Mouse (Mus musculus) adrenal gland, adult 8-10 months (tissue): ENCODE data around the gene Pitpnc1. TPM values are rescaled to one million over a fixed set of nuclear protein-coding genes. Genes with fewer than 3 reads are reported as not detected.

ENCODE experiments used
- DNase-seq: peaks from one replicate; pipeline ENCODE4 v3.0.0; 2022
- total RNA-seq, 4 experiments: library from RNA; stranded (reverse); gene quantifications; 2 replicates each; pipeline ENCODE4 v1.2.4; 2022

Pitpnc1 gene
- total RNA-seq, 4 experiments from 2014 or later = 9.5 to 13.2 (median 12.1) TPM

GRCm38 (mm10) chr11:107323173-107323572 lies 147.3 kb downstream of the Pitpnc1 start:
- no peak for DNase-seq

GRCm38 (mm10) chr11:107322226-107322625 lies 148.3 kb downstream of the Pitpnc1 start:
- no peak for DNase-seq

GRCm38 (mm10) chr11:107321819-107322218 lies 148.7 kb downstream of the Pitpnc1 start:
- no peak for DNase-seq

- DNase-seq = no peak
Measured at GRCm38 (mm10) chr11:107319861-107320260, 150.6 kb downstream of the Pitpnc1 start.

- DNase-seq = no peak
Measured at GRCm38 (mm10) chr11:107317653-107318281, 152.7 kb downstream of the Pitpnc1 start.

- no peak for DNase-seq
Measured at GRCm38 (mm10) chr11:107315475-107315874, 155.0 kb downstream of the Pitpnc1 start.

- no peak for DNase-seq
Measured at GRCm38 (mm10) chr11:107310338-107311121, 160.0 kb downstream of the Pitpnc1 start.

GRCm38 (mm10) chr11:107306170-107306569 lies 164.3 kb downstream of the Pitpnc1 start:
- no peak for DNase-seq

- no peak for DNase-seq
Measured at GRCm38 (mm10) chr11:107302141-107302540, 168.4 kb downstream of the Pitpnc1 start.

- no peak for DNase-seq
Measured at GRCm38 (mm10) chr11:107300235-107300634, 170.3 kb downstream of the Pitpnc1 start.

- no peak for DNase-seq
Measured at GRCm38 (mm10) chr11:107299511-107300120, 170.9 kb downstream of the Pitpnc1 start.

GRCm38 (mm10) chr11:107296176-107296575 lies 174.3 kb downstream of the Pitpnc1 start:
- no peak for DNase-seq

- DNase-seq = no peak
Measured at GRCm38 (mm10) chr11:107292036-107292435, 178.5 kb downstream of the Pitpnc1 start.

- no peak for DNase-seq
Measured at GRCm38 (mm10) chr11:107288186-107288563, 182.3 kb downstream of the Pitpnc1 start.

GRCm38 (mm10) chr11:107287215-107288185 lies 183.0 kb downstream of the Pitpnc1 start:
- DNase-seq = no peak

GRCm38 (mm10) chr11:107285731-107286130 lies 184.8 kb downstream of the Pitpnc1 start:
- DNase-seq = no peak

GRCm38 (mm10) chr11:107283632-107284031 lies 186.9 kb downstream of the Pitpnc1 start:
- no peak for DNase-seq

GRCm38 (mm10) chr11:107282481-107282880 lies 188.0 kb downstream of the Pitpnc1 start:
- DNase-seq = no peak

- DNase-seq = no peak
Measured at GRCm38 (mm10) chr11:107279258-107279657, 191.2 kb downstream of the Pitpnc1 start.

GRCm38 (mm10) chr11:107276898-107277297 lies 193.6 kb downstream of the Pitpnc1 start:
- DNase-seq = peak; percentile 62

GRCm38 (mm10) chr11:107276337-107276736 lies 194.2 kb downstream of the Pitpnc1 start:
- no peak for DNase-seq

- DNase-seq = peak; percentile 42
Measured at GRCm38 (mm10) chr11:107275902-107276301, 194.6 kb downstream of the Pitpnc1 start.
